Mouse (Mus musculus) regulatory T cell (primary cell): ENCODE data around the gene Raf1.
"Not testable (repeated sequence)": the region's sequence is repeated elsewhere in the genome, so short reads cannot be mapped to it uniquely, and the experiment has no call there.

Experiments
- in situ Hi-C: fragments of 300-600 bp; cut with MboI, MseI; formaldehyde crosslinking; loops from one replicate; pipeline ENCODE4 v1.15.1; 2025; ENCODE audit warnings: high pct_unique_total_duplicates

Raf1 gene

DNA sequence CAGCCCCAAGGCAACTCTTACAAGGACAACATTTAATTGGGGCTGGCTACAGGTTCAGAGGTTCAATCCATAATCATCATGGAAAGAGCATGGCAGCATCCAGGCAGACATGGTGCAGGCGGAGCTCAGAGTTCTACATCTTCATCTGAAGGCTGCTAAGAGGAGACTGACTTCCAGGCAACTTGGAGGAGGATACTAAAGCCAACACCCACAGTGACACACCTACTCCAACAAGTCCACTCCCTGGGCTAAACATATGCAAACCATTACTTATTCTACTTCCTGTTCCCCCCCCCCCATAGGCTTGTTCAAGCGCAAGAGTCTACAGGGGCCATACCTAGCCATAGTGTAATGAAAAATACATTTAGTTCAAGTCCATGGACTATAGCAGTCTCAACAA lies 7.8 kb upstream of the Raf1 start:
- in situ Hi-C loops: no loop called here

DNA sequence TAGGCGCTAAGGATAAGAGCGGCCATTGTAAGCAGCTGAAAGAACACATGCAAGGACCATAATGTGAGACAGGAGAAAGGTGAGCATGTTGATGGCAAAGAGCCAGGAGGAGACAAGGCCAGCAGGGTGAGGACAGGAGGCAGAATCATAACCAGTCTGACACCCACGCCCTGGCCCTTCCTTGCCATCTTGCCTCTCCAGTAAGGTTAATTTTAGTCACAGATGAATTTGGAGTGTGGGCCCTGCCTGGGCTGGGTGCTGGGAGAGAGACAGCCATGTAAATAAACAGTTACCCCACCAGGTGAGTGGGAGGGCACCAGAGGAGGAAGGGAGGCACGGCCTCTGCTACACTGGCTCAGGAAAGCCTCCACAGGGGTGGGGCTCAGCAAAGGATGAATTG lies 4.6 kb upstream of the Raf1 start:
- in situ Hi-C loops: no loop called here

DNA sequence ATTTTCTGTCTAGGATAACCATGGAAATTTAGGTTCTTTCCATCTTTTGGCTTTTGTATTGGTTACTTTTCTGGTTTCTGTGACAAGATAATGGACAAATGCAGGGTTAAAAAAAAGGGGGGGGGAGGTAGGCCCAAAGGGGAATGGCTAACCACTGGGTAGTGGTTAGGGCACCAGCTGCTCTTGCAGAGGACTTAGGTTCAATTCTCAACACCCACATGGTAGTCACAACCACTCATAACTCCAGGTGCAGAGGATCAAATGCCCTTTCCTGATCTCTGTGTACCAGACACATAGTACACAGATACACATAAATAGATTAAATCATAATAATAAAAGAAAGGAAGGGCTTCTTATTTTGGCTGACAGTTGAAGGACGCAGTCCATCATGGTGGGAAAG lies 1.6 kb upstream of the Raf1 start:
- in situ Hi-C loops: no loop called here

DNA sequence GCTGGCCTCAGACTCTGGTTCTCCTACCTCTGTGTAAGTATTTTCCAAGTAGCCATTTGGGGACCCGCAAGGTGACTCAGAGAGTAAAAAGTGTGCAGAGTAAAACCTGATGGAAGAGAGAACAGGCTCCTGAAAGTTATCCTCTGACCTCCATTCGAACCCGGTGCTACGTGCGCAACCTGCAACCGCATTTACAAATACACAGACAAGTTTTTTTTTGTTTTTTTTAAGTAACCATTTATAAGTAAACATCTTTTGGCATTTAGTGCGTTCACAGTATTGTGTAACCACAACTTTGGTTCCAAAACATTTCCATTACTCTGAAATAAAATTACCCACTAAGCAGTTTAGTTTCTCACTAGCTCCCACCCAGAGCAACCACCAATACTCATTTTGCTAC lies 1.0 kb upstream of the Raf1 start:
- in situ Hi-C loops: no loop called here

DNA sequence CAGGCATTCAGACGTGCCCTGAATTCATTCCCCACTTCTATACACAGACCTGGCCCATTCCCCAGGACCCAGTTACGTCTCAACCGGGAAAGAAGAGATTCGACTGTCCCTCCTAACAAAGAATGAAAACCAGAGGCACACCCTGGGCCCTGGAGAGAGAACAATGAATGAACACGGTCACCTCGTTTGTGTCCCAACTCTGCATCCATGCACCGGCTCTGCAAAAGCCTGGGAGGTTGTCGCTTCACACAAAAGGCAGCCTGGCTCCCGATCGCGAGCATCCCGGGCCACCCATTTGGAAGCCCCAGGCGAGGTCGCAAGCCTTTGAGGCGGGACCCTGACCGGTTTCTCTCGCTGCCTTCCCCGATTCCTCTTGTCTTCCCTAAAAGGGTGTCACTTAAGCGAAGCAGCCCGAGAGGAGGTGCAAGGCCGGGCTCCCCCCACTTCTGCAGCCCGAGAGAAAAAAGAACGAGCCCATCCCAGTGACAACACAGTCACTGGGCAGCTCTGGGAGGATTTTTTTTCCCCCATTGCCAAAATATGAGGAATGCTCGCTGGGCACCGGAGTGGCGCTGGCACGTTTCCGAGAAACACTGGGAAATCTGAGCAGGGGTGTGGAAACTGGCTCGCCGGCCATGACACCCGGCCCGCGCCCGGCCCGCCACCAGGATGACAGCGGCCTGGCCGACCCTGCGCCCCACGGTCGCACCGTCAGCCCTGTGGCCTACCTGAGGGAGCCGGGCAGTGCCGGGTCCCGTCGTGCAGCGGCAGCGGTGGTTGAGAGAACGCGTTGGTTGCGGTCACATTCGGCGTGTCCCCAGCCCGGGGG lies 713 bp downstream of the Raf1 start:
- in situ Hi-C loops: no loop called here

DNA sequence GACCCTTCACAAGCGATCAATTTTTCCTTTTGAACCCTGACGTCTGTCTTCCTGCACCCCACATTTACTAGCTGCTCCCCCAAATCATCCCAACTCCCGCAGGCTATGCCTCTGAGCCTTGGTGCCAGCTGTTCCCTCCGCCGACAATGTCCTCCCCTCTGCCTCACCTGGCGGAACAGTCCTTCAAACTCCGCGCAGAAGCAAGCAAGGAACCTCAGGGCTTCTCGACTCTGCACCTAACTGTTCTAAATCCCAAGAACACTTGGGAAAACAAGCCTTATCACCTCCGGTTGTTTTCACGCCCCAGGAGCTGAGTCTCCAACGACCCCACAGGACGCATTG lies 1.3 kb downstream of the Raf1 start:
- in situ Hi-C loops: no loop called here

DNA sequence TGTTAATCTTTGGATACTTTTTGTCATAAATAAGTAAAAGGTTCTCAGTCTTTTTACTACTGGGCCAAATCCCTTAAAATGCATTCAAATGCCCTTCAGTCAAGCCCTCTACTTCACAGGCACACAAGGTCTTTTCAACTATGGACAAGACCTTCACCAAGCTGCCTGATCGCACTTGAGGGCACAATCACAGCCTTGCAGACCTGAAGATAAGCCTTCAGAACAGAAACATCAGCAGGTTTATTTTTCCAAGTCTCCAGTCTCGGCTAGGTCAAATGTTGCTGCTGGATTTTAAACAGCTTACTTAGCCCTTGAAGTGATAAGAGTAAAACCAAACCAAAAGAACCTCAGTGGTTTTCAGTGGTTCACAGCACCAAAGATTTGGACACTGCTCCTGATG lies 2.1 kb downstream of the Raf1 start:
- in situ Hi-C loops: no loop called here

DNA sequence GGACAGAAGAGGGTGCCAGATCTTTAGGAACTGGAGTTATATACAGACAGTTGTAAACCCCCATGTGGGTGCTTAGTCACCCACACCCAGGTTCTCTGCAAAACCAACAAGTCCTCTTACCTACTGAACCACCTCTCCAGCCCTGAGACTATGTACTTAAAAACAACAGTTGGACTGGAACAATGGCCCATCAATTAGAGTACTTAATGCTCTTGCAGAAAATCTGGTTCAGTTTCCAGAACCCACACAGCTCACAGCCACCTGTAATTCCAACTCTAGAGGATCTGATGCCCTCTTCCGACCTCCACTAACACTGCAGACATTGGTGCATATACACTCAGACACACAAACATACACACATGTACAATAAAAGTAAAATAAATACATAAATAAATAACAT lies 3.7 kb downstream of the Raf1 start:
- in situ Hi-C loops: no loop called here

DNA sequence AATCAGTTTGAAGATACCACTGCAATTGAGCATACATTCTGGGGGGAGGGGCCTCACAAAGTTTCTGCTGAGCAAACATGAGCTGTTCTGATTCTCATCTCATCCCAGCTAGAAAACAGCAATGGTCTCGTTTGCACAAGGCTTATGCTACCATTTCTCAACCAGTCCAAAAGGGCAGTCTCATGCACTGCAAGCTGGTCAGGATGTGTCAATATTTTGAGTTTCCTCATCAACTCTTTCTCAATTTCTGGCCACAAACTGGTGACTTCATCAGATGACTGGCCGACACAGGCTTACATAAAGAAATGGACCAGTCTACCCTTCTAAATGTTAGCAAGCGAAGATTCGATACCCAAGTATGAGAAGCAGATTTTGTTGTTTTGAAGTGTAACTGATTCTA lies 9.8 kb downstream of the Raf1 start:
- in situ Hi-C loops: no loop called here

DNA sequence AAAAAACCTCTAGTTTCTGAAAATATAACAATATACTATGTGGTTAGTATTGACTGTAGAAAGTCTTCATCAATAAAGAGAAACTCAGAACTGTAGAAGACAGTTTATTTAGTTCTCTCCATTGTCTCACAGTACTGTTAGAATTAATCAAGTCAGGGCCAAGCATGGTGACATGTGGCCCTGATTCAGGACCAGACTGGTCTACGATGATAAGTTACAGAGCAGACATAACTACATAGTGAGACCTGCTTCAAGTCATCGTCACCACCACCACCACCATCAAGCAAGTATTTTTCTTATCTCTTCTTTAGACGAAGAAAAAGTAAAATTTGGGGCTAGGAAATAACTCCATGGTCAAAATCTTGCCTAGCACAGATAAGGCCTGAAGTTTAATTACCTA lies 12.2 kb downstream of the Raf1 start:
- in situ Hi-C loops: no loop called here

DNA sequence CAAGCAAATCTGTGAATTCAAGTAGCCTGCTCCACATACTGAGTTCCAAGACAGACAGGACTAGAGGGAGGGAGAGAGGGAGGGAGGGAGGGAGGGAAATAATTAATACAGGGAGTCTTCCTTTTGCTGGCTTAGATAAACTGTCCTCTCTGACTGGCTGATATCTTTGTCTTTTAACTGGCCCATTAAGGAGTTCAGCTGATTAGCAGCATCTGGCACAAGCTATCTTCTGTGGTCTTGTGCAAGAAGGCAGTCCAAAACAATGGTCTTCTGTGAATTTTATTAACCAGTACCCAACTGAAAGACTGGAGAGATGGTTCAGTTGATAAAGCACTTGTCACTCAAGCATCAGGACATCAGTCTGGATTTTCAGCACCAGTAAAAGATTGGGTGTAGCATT lies 17.6 kb downstream of the Raf1 start:
- in situ Hi-C loops: loop anchor here (10.0 kb wide), 1 partner anchor 1714 kb away; no protein-coding TSS in a partner anchor

DNA sequence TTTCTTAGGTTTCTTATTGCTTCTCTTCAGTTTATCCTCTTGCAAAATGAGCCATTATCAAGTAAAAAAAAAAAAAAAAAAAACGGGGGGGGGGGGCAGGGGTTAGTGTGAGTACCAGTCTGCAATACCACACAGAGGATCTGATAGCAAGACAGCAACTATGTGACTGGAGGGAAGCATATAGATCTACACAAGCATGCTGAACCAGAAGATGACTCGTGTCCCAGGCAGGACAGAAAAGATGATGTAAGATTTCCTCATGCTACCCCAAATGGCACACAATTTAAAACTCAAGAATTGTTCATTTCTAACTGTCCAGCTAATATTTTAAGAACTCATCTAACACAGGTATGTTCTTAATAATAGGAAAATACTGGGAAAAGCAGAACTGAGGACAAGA lies 22.5 kb downstream of the Raf1 start:
- in situ Hi-C loops: loop anchor here (10.0 kb wide), 1 partner anchor 1709 kb away; no protein-coding TSS in a partner anchor

DNA sequence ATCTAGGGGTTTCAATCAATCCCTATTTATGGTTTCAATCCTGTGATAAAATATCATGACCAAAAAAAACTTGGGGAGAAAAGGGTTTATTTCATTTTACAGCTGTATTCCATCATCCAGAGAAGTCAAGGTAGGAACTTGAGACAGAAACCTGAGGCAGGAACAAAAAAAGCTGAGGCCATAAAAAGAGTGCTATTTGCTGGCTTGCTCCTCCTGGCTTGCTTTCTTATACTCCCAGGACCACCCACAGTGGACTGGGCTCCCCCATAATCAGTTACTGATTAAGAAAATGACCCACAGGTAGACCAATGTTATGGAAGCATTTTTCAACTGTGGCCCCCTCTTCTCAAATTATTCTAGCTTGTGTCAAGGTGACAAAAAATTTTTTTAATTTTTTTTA lies 24.7 kb downstream of the Raf1 start:
- in situ Hi-C loops: loop anchor here (10.0 kb wide), 1 partner anchor 1707 kb away; no protein-coding TSS in a partner anchor

DNA sequence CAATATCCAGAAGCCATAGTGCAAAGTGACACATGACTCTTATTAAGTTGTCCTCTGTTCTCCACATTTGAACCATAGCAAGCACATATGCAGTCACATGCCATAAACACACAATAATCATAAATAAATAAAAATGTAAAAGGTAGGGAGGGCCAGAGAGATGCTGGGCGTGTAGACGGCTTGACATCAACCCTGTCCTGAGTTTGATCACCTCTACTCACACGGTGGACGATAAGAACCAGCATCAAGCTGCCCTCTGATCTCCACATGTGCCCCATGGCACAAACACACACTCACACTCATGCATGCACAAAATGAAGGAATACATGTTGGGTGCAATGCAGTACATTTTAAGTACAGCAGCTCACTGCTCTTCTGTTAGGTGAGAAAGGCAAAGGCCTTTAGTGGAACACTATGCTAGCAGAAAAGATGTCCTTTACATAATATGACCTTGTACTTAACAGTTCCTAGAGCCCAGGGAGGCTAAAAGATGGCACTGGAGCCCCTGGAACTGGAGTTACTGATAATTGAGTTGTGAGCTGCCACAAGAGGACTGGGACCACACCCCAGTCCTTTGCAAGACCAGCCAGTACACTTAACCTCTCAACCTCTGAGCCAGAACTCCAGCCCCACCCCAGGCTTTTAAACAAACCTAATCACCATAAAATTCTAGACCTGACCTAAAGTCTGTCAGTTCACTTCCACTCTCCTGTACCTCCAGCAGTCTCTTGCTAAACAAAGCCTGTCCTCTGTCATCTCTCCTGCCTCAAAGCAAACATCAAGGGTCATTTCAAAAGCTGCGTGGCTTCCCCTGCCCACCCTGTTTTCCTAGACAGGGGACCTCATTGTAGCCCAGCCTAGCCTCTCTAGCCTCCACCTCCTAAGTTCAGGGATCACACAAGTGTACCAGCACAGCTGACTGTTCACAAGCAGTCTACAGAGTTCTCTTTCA lies 25.7 kb downstream of the Raf1 start:
- in situ Hi-C loops: loop anchor here (10.0 kb wide), 1 partner anchor 1706 kb away; no protein-coding TSS in a partner anchor

DNA sequence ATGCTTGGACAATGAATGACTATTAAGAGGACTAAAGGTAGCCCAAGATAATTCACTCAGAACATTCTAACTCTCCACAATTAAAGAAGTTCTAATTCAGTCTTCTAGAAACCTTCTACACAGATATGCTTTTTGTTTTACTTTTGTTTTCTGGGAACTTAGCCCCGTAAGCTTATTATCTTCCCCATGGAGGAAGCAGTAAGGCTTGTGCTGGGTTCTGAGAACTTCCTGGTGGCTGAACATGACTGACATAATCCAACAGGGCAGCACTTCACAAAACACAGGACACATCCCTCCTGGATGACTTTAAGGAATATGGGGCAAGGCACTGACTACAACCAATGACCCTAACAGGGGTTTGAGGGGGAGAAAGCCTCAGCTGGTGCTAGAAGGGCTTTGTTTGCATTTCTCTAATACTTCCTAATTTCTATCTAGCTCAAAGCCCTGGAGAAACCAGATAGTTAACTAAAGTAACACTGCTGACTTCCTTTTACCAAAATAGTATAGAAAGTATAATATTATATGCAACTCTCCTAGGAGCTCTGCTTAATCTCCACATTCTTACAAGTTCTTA lies 26.6 kb downstream of the Raf1 start:
- in situ Hi-C loops: loop anchor here (10.0 kb wide), 1 partner anchor 1705 kb away; no protein-coding TSS in a partner anchor

DNA sequence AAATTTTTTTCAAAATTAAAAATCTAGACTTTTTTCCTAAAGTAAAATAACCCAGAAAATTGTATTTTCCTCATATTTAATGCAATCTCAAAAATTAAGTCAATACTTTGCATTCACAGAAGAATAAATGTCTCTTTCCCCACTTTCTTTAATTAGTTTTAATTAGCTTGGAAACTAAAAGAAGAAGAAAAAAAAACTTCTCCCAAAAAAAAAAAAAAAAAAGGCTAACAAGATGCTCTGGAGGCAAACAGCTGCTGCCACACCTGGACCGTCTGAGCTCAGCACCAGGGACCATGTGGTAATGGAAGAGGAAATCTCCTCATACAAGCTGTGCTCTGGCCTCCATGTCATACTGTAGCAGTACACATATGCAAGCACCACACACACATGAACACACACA lies 33.1 kb downstream of the Raf1 start:
- in situ Hi-C loops: no loop called here

DNA sequence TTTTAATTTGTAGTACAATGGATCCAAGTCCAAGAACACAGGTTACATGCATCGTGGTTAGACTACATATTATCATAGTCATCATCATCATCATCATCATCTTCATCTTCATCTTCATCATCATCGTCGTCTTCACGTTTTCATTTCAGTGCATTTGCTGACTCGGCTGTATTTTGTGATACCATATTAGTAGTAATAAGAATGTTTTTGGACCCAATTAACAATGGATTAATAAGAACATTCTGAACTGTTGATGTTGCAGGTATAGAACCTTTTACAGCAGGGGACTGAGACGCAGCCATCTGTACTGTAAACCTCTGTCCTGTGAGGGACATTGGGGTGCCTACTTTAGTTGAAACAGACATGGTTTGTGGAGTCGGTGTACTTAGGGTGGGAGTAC lies 38.2 kb downstream of the Raf1 start:
- in situ Hi-C loops: not testable (repeated sequence)

DNA sequence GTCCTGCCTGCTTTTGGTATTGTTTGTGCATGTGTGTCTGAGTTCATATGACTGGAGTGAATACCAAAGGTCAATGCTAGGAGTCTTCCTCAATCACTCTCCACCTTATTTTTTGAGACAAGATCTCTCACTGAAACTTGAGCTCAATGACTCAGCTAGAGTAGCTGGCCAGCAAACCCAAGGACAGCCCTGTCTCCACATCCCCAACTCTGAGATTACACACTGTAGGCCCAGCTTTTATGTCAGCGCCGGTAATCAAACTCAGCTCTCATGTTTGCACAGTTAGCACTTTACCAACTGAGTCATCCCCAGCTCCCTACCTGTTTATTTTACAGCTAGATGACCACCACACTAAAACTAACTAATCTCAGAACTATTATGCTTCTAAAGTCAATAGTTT lies 42.4 kb downstream of the Raf1 start:
- in situ Hi-C loops: no loop called here

DNA sequence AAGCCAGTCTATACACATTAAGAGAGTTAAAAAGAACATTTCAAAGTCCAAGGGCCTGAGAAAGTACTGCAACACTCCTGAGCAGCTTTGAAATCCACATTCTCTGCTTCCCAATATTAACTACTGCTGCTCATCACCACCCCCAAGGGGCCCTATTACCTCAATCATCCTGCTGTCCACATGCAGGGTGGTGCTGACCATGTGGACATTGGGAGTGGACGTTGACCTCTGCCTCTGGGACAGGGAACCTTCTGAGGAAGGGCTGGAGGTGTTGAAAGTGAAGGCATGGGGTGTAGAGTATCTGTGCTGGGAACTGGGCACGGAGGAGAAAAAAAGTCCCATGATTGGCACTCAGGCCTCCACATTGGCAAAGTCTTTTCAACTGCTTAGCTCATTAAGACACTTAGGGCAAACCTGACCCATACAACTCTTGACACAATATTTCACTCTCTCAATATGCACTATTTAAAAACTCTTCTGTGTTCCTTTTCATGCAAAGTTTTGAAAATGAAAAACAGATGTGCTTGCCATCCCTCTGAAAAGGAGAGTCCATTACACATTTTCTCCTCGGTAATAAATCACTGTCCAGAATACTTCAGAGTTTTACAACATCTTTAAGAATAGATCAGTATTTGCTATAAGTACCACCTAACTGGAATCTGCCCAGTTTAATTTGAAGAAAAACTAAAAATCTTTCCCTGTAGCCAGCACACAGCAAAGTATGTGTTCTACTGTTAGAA lies 45.2 kb downstream of the Raf1 start:
- in situ Hi-C loops: no loop called here

DNA sequence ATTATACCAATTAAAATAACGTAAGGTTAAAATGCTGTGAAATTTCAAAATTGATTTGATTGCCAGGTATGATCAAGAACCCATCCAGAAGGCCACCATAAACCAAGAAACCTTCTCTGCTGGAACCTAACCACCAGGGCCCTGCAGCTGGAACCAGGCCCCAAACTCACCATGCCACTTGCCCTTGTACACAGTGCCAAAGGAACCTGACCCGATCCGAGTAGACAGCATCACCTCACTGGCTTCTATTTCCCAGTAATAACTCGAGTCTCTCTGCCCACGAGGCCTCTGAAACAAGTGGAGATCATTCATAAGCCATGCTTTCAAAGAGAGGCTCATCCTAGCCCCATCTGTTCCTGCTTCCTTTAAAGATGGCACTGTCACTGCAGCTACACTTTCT lies 50.3 kb downstream of the Raf1 start:
- in situ Hi-C loops: no loop called here

DNA sequence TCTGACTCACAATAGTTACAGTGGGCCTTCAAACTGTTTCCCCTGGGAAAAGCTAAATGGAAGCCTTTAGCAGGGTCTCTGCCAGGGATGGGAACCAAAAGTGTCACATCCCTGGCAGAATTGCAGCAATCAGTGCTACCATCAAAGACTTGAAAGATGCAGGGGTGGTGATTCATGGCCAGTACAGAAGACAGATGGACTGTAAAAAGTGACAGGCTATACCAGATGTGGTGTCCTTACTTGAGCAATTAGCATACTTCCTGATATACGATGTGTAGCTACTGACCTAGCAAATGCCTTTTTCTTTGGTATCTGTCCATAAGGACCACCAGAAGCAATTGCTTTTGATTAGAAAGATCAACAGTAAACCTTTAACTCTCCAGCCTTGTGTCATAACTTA lies 55.5 kb downstream of the Raf1 start:
- in situ Hi-C loops: no loop called here

DNA sequence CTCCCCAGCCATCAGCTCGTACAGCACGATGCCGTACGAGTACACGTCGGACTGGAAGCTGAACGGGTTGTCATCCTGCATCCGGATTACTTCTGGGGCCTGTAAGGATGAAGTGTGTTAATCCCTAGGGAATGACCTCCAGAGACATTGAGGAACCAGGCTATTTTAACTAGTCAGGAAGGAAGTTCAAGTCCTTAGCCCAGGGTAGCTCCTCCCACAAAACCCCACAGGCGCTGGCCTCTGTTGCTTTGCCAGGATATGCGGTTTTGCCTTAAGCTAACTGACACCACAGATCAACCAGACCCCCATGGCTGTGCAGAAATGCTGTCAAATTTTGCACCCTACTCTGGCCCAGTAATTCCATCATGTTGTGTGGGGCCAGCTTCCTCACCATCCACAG lies 56.6 kb downstream of the Raf1 start:
- in situ Hi-C loops: no loop called here
